Mouse (Mus musculus) heart, postnatal 14 days (tissue): ENCODE results near the gene Paf1. TPM values are rescaled to one million over a fixed set of nuclear protein-coding genes. Genes with fewer than 3 reads are reported as not detected.
A peak's percentile ranks its signal among the peaks of the same experiment; 100 is the strongest.
"Not testable (repeated sequence)": the region's sequence is repeated elsewhere in the genome, so short reads cannot be mapped to it uniquely, and the experiment has no call there.

ENCODE experiments used
- DNase-seq, 2 experiments: peaks; one replicate each; pipeline ENCODE4 v3.0.0; 2021 to 2022
- intact Hi-C: fragments of 180-260 bp; cut with DNase I; formaldehyde crosslinking; loops from one replicate; pipeline ENCODE4 v1.15.1; 2025
- total RNA-seq, 2 experiments: library from RNA; stranded (reverse); gene quantifications; 2 replicates each; pipeline ENCODE4 v1.2.3; 2021

Paf1 gene
- total RNA-seq, 2 experiments from 2014 or later: 46.2 to 47.7 TPM

- peak; percentile 86 to 89 for DNase-seq
Observed at GRCm38 (mm10) chr7:28381938-28382337, 10.8 kb upstream of the Paf1 start.

GRCm38 (mm10) chr7:28382347-28382951 lies 10.3 kb upstream of the Paf1 start:
- DNase-seq: no peak
- intact Hi-C loops: no loop called here

More at GRCm38 (mm10) chr7:28381938-28382337, 10.8 kb upstream of the Paf1 start:
- intact Hi-C loops: no loop called here

GRCm38 (mm10) chr7:28382981-28383396 lies 9.8 kb upstream of the Paf1 start:
- DNase-seq: peak in 1 of 2 experiments; percentile 53
- intact Hi-C loops: no loop called here

GRCm38 (mm10) chr7:28383606-28384005 lies 9.1 kb upstream of the Paf1 start:
- intact Hi-C loops: no loop called here
- no peak for DNase-seq

- no peak for DNase-seq
- intact Hi-C loops: no loop called here
Observed at GRCm38 (mm10) chr7:28384162-28384561, 8.6 kb upstream of the Paf1 start.

- intact Hi-C loops: no loop called here
- no peak for DNase-seq
Observed at GRCm38 (mm10) chr7:28385196-28385595, 7.6 kb upstream of the Paf1 start.

- DNase-seq: peak in 1 of 2 experiments; percentile 50
Observed at GRCm38 (mm10) chr7:28386007-28386406, 6.7 kb upstream of the Paf1 start.

GRCm38 (mm10) chr7:28386462-28386861 lies 6.3 kb upstream of the Paf1 start:
- DNase-seq: peak; percentile 90 to 91
- intact Hi-C loops: loop anchor here (1.0 kb wide), 1 partner anchor 13 kb away; no protein-coding TSS in a partner anchor

More at GRCm38 (mm10) chr7:28386007-28386406, 6.7 kb upstream of the Paf1 start:
- intact Hi-C loops: loop anchor here (1.0 kb wide), 1 partner anchor 13 kb away; no protein-coding TSS in a partner anchor

- intact Hi-C loops: loop anchor here (1.0 kb wide), 1 partner anchor 14 kb away; no protein-coding TSS in a partner anchor
- not testable (repeated sequence) for DNase-seq
Observed at GRCm38 (mm10) chr7:28386877-28387276, 5.9 kb upstream of the Paf1 start.

GRCm38 (mm10) chr7:28387384-28387783 lies 5.4 kb upstream of the Paf1 start:
- DNase-seq, intact Hi-C loops: not testable (repeated sequence)

- no peak for DNase-seq
- intact Hi-C loops: no loop called here
Observed at GRCm38 (mm10) chr7:28390331-28390730, 2.4 kb upstream of the Paf1 start.

GRCm38 (mm10) chr7:28393272-28393951 lies 661 bp downstream of the Paf1 start:
- DNase-seq: no peak
- intact Hi-C loops: no loop called here

- intact Hi-C loops: no loop called here
- DNase-seq: no peak
Observed at GRCm38 (mm10) chr7:28395425-28395824, 2.7 kb downstream of the Paf1 start.

GRCm38 (mm10) chr7:28398000-28398399 lies 5.2 kb downstream of the Paf1 start:
- intact Hi-C loops: loop anchor here (2.0 kb wide), 1 partner anchor 37 kb away; no protein-coding TSS in a partner anchor
- peak in 1 of 2 experiments; percentile 51 for DNase-seq

GRCm38 (mm10) chr7:28398696-28399340 lies 6.1 kb downstream of the Paf1 start:
- intact Hi-C loops: no loop called here
- DNase-seq: no peak

- no peak for DNase-seq
- intact Hi-C loops: no loop called here
Observed at GRCm38 (mm10) chr7:28401030-28401429, 8.3 kb downstream of the Paf1 start.

GRCm38 (mm10) chr7:28401942-28402341 lies 9.2 kb downstream of the Paf1 start:
- intact Hi-C loops: no loop called here

GRCm38 (mm10) chr7:28410841-28411475 lies 18.2 kb downstream of the Paf1 start:
- peak; percentile 73 to 80 for DNase-seq
- intact Hi-C loops: no loop called here

More at GRCm38 (mm10) chr7:28401942-28402341, 9.2 kb downstream of the Paf1 start:
- DNase-seq: no peak

- intact Hi-C loops: no loop called here
- DNase-seq: no peak
Observed at GRCm38 (mm10) chr7:28412826-28413225, 20.1 kb downstream of the Paf1 start.

GRCm38 (mm10) chr7:28417368-28417767 lies 24.6 kb downstream of the Paf1 start:
- intact Hi-C loops: no loop called here
- no peak for DNase-seq
